Mouse (Mus musculus): ENCODE measurements around the gene Atad2b. TPM values are rescaled to one million over a fixed set of nuclear protein-coding genes. Genes with fewer than 3 reads are reported as not detected.

The Atad2b gene
- polyA plus RNA-seq, 1 experiment, result not detected

DNA sequence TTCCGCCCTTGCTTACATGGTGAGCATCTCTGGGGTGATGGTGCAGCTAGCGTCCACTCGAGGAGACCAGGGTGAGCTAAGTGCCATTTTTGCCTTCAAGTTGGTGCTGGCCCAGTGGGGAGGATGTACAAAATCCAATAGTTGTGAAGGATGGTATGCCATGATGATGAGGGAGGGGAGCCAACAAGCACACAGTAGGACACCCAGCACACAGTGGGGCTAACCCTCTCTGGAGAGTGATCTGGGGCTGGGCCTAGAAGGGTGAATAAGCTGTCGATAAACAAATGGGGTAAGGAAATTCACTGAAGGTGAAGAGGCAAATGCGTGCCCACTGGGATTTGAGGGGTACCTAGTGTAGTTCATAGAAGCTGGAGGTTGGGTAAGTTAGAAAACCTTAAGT, 167.6 kb downstream of the Atad2b start:
- Histone ChIP-seq H3K4me3 (ENCODE audit: insufficient read depth, low read depth, low read length) (no peak overlapping the region), H3K4me1 (ENCODE audit: control insufficient read depth, insufficient read depth, low read length) (peaks cover 4% of the 10 kb centered on the region; the same call in 1 of the 2 replicates), H3K27ac (ENCODE audit: insufficient read depth, low read depth, low read length) (no peak overlapping the region)
- 97% methylated on average over 5 of the region's 5 CpGs for WGBS
- TF ChIP-seq CTCF (IDR thresholded peaks at IDR 0.05; ENCODE audit: insufficient read depth, low read depth, low read length) (no peak), POLR2A (IDR thresholded peaks at IDR 0.05; ENCODE audit: insufficient read depth, low read depth, low read length) (no peak)

GRCm38 (mm10) chr12:5087787-5088519, 170.8 kb downstream of the Atad2b start:
- Histone ChIP-seq H3K4me1 (ENCODE audit: control insufficient read depth, insufficient read depth, low read length) (peaks cover 7% of the 10 kb centered on the region; the same call in 1 of the 2 replicates), H3K4me3 (ENCODE audit: insufficient read depth, low read depth, low read length) (no peak overlapping the region), H3K27ac (ENCODE audit: insufficient read depth, low read depth, low read length) (no peak overlapping the region)
- 44% methylated on average over 10 of the region's 10 CpGs for WGBS
- TF ChIP-seq CTCF (IDR thresholded peaks at IDR 0.05; ENCODE audit: insufficient read depth, low read depth, low read length), result no peak
- TF ChIP-seq POLR2A (IDR thresholded peaks at IDR 0.05; ENCODE audit: insufficient read depth, low read depth, low read length), result no peak

GRCm38 (mm10) chr12:5088639-5089038, 171.5 kb downstream of the Atad2b start:
- Histone ChIP-seq H3K27ac (ENCODE audit: insufficient read depth, low read depth, low read length) (no peak overlapping the region), H3K4me1 (ENCODE audit: control insufficient read depth, insufficient read depth, low read length) (peaks cover 7% of the 10 kb centered on the region; the same call in 1 of the 2 replicates), H3K4me3 (ENCODE audit: insufficient read depth, low read depth, low read length) (no peak overlapping the region)
- 60% methylated on average over 1 of the region's 1 CpGs for WGBS
- TF ChIP-seq CTCF (IDR thresholded peaks at IDR 0.05; ENCODE audit: insufficient read depth, low read depth, low read length) (no peak), POLR2A (IDR thresholded peaks at IDR 0.05; ENCODE audit: insufficient read depth, low read depth, low read length) (no peak)

Other genes with a start within 250 kb of the Atad2b start
- not detected in 2 replicates for gene Fam228a, start 178.9 kb upstream of the Atad2b start, polyA plus RNA-seq (2012; ENCODE audit: insufficient read depth, insufficient read length, low replicate concordance, missing spikeins)
- gene Pfn4, start 148.3 kb upstream of the Atad2b start, polyA plus RNA-seq (2012; ENCODE audit: insufficient read depth, insufficient read length, low replicate concordance, missing spikeins), result not detected in 2 replicates
- not detected in 2 replicates for gene Fam228b, start 148.1 kb upstream of the Atad2b start, polyA plus RNA-seq (2012; ENCODE audit: insufficient read depth, insufficient read length, low replicate concordance, missing spikeins)
- not detected in 2 replicates for gene Sf3b6, start 99.8 kb upstream of the Atad2b start, polyA plus RNA-seq (2012; ENCODE audit: insufficient read depth, insufficient read length, low replicate concordance, missing spikeins)
- gene Fkbp1b, start 75.8 kb upstream of the Atad2b start, polyA plus RNA-seq (2012; ENCODE audit: insufficient read depth, insufficient read length, low replicate concordance, missing spikeins), result not detected in 2 replicates
- not detected in 2 replicates for gene Wdcp, start 74.0 kb upstream of the Atad2b start, polyA plus RNA-seq (2012; ENCODE audit: insufficient read depth, insufficient read length, low replicate concordance, missing spikeins)
- not detected in 2 replicates for gene Mfsd2b, start 43.0 kb upstream of the Atad2b start, polyA plus RNA-seq (2012; ENCODE audit: insufficient read depth, insufficient read length, low replicate concordance, missing spikeins)
- not detected in 2 replicates for gene Ubxn2a, start 9.6 kb upstream of the Atad2b start, polyA plus RNA-seq (2012; ENCODE audit: insufficient read depth, insufficient read length, low replicate concordance, missing spikeins)

Data from olfactory bulb, adult 2 months (tissue).